In genomic region chr8:91806720-91807241, GRCm38 (mm10) we compare ENCODE assay signal across 9 mouse cellular contexts. TPM values are rescaled to one million over a fixed set of nuclear protein-coding genes. Genes with fewer than 3 reads are reported as not detected.
DNase-seq lines count a peak whose midpoint lies in the region; ATAC-seq and TF ChIP-seq lines count a peak whose summit lies in the region.
"Had no signal": no experiment of that assay in that cellular context is flagged by ENCODE, and none has a peak within 500 bp of the region (broad histone marks: within the 10 kb centered on the region; RNA-seq: fewer than 3 reads in every experiment).

No protein-coding gene starts in this region.

- no peaks in the 10 kb centered on the region for H3K36me3 ChIP-seq in forebrain, postnatal 0 days (ENCODE audit: insufficient read depth)
- no peaks in the 10 kb centered on the region for H3K36me3 ChIP-seq in forebrain, embryonic 16.5 days (ENCODE audit: control insufficient read depth, insufficient read depth)
- H3K36me3 ChIP-seq in embryonic facial prominence, embryonic 14.5 days (ENCODE audit: control insufficient read depth, insufficient read depth, low read length) = no peaks in the 10 kb centered on the region
- H3K36me3 ChIP-seq in midbrain, embryonic 12.5 days = no peaks in the 10 kb centered on the region

- intact Hi-C loops in left cerebral cortex, postnatal 10 days (cut with DNase I) = loop anchor here (10.0 kb wide), 2 partner anchors 432 to 868 kb away; partner anchors contain the start of gene Irx6

- H3K27me3 ChIP-seq in forebrain, postnatal 0 days (ENCODE audit: insufficient read depth, low read length) = peaks cover 67% of the 10 kb centered on the region
- H3K27me3 ChIP-seq in forebrain, embryonic 16.5 days (replicated peaks; ENCODE audit: control insufficient read depth, insufficient read depth, low read length) = peaks cover 73% of the 10 kb centered on the region
- H3K27me3 ChIP-seq in embryonic facial prominence, embryonic 14.5 days (replicated peaks; ENCODE audit: control insufficient read depth, insufficient read depth, low read length) = peaks cover 62% of the 10 kb centered on the region
- peaks cover 53% of the 10 kb centered on the region for H3K27me3 ChIP-seq in midbrain, embryonic 12.5 days

- DNase-seq in forebrain, postnatal 0 days = peak; percentile 45
- no peak for DNase-seq in embryonic facial prominence, embryonic 14.5 days (ENCODE audit: low spot score)
- peak; percentile 57 to 64 for DNase-seq in kidney, postnatal 36 days
- no peak for DNase-seq in left cerebral cortex, postnatal 10 days (ENCODE audit: extremely low spot score in 1 of 2, low spot score in 2 of 2)
- DNase-seq: spleen, adult 18-20 months had no signal

- TF ChIP-seq CTCF in forebrain, postnatal 0 days (IDR thresholded peaks at IDR 0.05; ENCODE audit: low read depth) = no peak

- no peaks in the 10 kb centered on the region for H3K9me3 ChIP-seq in forebrain, postnatal 0 days (ENCODE audit: low read length)
- H3K9me3 ChIP-seq in forebrain, embryonic 16.5 days (ENCODE audit: control insufficient read depth, low read length) = no peaks in the 10 kb centered on the region
- H3K9me3 ChIP-seq in embryonic facial prominence, embryonic 14.5 days (ENCODE audit: control insufficient read depth, low read length) = no peaks in the 10 kb centered on the region
- H3K9me3 ChIP-seq in midbrain, embryonic 12.5 days = no peaks in the 10 kb centered on the region

- H3K4me2 ChIP-seq in forebrain, postnatal 0 days (ENCODE audit: low read depth) = no peak overlapping the region
- no peak overlapping the region for H3K4me2 ChIP-seq in forebrain, embryonic 16.5 days (ENCODE audit: low read length)
- peak overlapping the region; percentile 75 for H3K4me2 ChIP-seq in embryonic facial prominence, embryonic 14.5 days (ENCODE audit: low read depth, low read length)
- peak overlapping the region; percentile 64 for H3K4me2 ChIP-seq in midbrain, embryonic 12.5 days (replicated peaks)

- 7% methylated on average over 12 of the region's 12 CpGs for WGBS in forebrain, postnatal 0 days
- 5% methylated on average over 12 of the region's 12 CpGs for WGBS in forebrain, embryonic 16.5 days
- WGBS in embryonic facial prominence, embryonic 14.5 days = 15% methylated on average over 12 of the region's 12 CpGs
- 6% methylated on average over 12 of the region's 12 CpGs for WGBS in midbrain, embryonic 12.5 days

- H3K27ac ChIP-seq in forebrain, postnatal 0 days (ENCODE audit: low read depth, low read length) = no peak overlapping the region
- H3K27ac ChIP-seq in forebrain, embryonic 16.5 days (ENCODE audit: low read length) = no peak overlapping the region
- H3K27ac ChIP-seq in embryonic facial prominence, embryonic 14.5 days (replicated peaks; ENCODE audit: low read depth, low read length) = no peak overlapping the region
- H3K27ac ChIP-seq in midbrain, embryonic 12.5 days (replicated peaks) = peak overlapping the region; percentile 84

- H3K9ac ChIP-seq in forebrain, postnatal 0 days = no peak overlapping the region
- H3K9ac ChIP-seq in forebrain, embryonic 16.5 days (replicated peaks; ENCODE audit: low read depth, low read length) = no peak overlapping the region
- no peak overlapping the region for H3K9ac ChIP-seq in embryonic facial prominence, embryonic 14.5 days (ENCODE audit: low read depth, low read length)
- peak overlapping the region; percentile 76 for H3K9ac ChIP-seq in midbrain, embryonic 12.5 days (replicated peaks)

- H3K4me1 ChIP-seq in forebrain, postnatal 0 days (ENCODE audit: insufficient read depth) = no peaks in the 10 kb centered on the region
- H3K4me1 ChIP-seq in forebrain, embryonic 16.5 days (replicated peaks; ENCODE audit: control insufficient read depth, insufficient read depth, low read length) = peaks cover 15% of the 10 kb centered on the region
- H3K4me1 ChIP-seq in embryonic facial prominence, embryonic 14.5 days (ENCODE audit: control insufficient read depth, insufficient read depth, low read length) = peaks cover 21% of the 10 kb centered on the region
- H3K4me1 ChIP-seq in midbrain, embryonic 12.5 days = peaks cover 54% of the 10 kb centered on the region

- ATAC-seq in forebrain, postnatal 0 days = no peak
- ATAC-seq in forebrain, embryonic 16.5 days = no peak
- no peak for ATAC-seq in embryonic facial prominence, embryonic 14.5 days (ENCODE audit: low read depth)
- ATAC-seq in midbrain, embryonic 12.5 days (ENCODE audit: low FRiP score, low read depth) = no peak
- ATAC-seq in megakaryocyte progenitor cell, adult 5-6 weeks (replicated peaks; ENCODE audit: poor library complexity) = no peak
- ATAC-seq in inflammation-experienced regulatory T-cells, adult 6 months = no peak

- H3K4me3 ChIP-seq in forebrain, postnatal 0 days (ENCODE audit: low read depth, low read length) = no peak overlapping the region
- H3K4me3 ChIP-seq in forebrain, embryonic 16.5 days (replicated peaks; ENCODE audit: low read length) = no peak overlapping the region
- H3K4me3 ChIP-seq in embryonic facial prominence, embryonic 14.5 days (ENCODE audit: low read depth, low read length) = peak overlapping the region; percentile 39
- peak overlapping the region; percentile 88 for H3K4me3 ChIP-seq in midbrain, embryonic 12.5 days

RNA-seq across cellular contexts. Expression of gene Irx3, which starts 4.9 kb away (rescaled TPM):
- total RNA-seq in forebrain, postnatal 0 days (2014; rRNA removed) = 0.85 and 2.6 TPM in 2 replicates
- 0.34 and 1.3 TPM in 2 replicates for polyA plus RNA-seq in forebrain, postnatal 0 days (2015; fragmentation: Nextera tagmentation; extraction: Ambion mirVana)
- 0.68 and 1.1 TPM in 2 replicates for polyA plus RNA-seq in forebrain, embryonic 16.5 days (2015; fragmentation: Nextera tagmentation; extraction: Ambion mirVana)
- polyA plus RNA-seq in embryonic facial prominence, embryonic 14.5 days (2014; fragmentation: Nextera tagmentation; extraction: Ambion mirVana) = 11.0 and 12.3 TPM in 2 replicates
- polyA plus RNA-seq in midbrain, embryonic 12.5 days (2016; fragmentation: Nextera tagmentation; extraction: Ambion mirVana) = 73.4 and 73.9 TPM in 2 replicates
- total RNA-seq in megakaryocyte progenitor cell, adult 5-6 weeks (2015) = not detected in 2 replicates
- total RNA-seq in megakaryocyte progenitor cell, adult 5-6 weeks (2017) = not detected in 2 replicates
- not detected for polyA plus RNA-seq in inflammation-experienced regulatory T-cells, adult 6 months (2017; shearing (Covaris generic))
- under 1 TPM; 0.17 to 0.18 TPM for total RNA-seq in left cerebral cortex, postnatal 10 days (2021)

Comparison
In these comparisons a context has a peak if more than half of its experiments do, and no peak if none do; other contexts are left out.
1. DNase-seq: peak in forebrain, postnatal 0 days (single experiment) and kidney, postnatal 36 days (2 of 2); none in embryonic facial prominence, embryonic 14.5 days (single experiment) and left cerebral cortex, postnatal 10 days (0 of 2).
2. H3K4me2 ChIP-seq: peak in embryonic facial prominence, embryonic 14.5 days (single experiment) and midbrain, embryonic 12.5 days (single experiment); none in forebrain, postnatal 0 days (single experiment) and forebrain, embryonic 16.5 days (single experiment).
3. H3K4me3 ChIP-seq: peak in embryonic facial prominence, embryonic 14.5 days (single experiment) and midbrain, embryonic 12.5 days (single experiment); none in forebrain, postnatal 0 days (single experiment) and forebrain, embryonic 16.5 days (single experiment).